Mouse (Mus musculus) lung, postnatal 0 days (tissue): ENCODE data around the gene Trem2.

Source experiments
- CTCF ChIP-seq: IDR thresholded peaks from 2 replicates; pipeline ENCODE4 v1.5.1; 2016; ENCODE audit warnings: antibody characterized with exemption, mild to moderate bottlenecking
- EP300 ChIP-seq: IDR thresholded peaks from 2 replicates; pipeline ENCODE4 v1.6.1; 2016; ENCODE audit warnings: antibody characterized with exemption, mild to moderate bottlenecking, control low read depth

DNA sequence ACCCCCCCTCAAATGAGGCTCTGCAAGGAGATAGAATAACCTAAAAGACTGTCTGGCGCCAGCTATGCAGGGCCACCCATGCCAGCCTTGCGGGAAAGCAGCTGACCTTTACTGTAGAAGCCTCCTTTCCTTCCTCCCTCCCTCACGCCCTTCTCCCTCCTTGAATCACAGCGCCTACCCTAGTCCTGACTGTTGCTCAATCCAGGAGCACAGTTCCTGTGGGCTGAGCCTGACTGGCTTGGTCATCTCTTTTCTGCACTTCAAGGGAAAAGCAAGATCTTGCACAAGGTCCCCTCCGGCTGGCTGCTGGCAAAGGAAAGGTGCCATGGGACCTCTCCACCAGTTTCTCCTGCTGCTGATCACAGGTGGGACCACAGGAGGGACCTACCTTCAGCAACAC, at the start of gene Trem2:
- TF ChIP-seq EP300 = no peak
- TF ChIP-seq CTCF = no peak
